Mouse (Mus musculus): ENCODE results near the gene Cacna2d3.

Cacna2d3 gene

GRCm38 (mm10) chr14:29077418-29077817, 644.2 kb downstream of the Cacna2d3 start:
- DNase-seq (ENCODE audit: low read depth, low spot score), result no peak

- no peak for DNase-seq (ENCODE audit: low read depth, low spot score)
Observed at GRCm38 (mm10) chr14:29073747-29074146, 647.9 kb downstream of the Cacna2d3 start.

- no peak for DNase-seq (ENCODE audit: low read depth, low spot score)
Observed at GRCm38 (mm10) chr14:29062676-29063075, 659.0 kb downstream of the Cacna2d3 start.

GRCm38 (mm10) chr14:29061491-29061890, 660.2 kb downstream of the Cacna2d3 start:
- DNase-seq (ENCODE audit: low read depth, low spot score), result no peak

- DNase-seq (ENCODE audit: low read depth, low spot score), result no peak
Observed at GRCm38 (mm10) chr14:29060679-29061078, 661.0 kb downstream of the Cacna2d3 start.

- DNase-seq (ENCODE audit: low read depth, low spot score), result no peak
Observed at GRCm38 (mm10) chr14:29051951-29052835, 669.5 kb downstream of the Cacna2d3 start.

- no peak for DNase-seq (ENCODE audit: low read depth, low spot score)
Observed at GRCm38 (mm10) chr14:29042355-29042754, 679.3 kb downstream of the Cacna2d3 start.

GRCm38 (mm10) chr14:29041498-29041897, 680.2 kb downstream of the Cacna2d3 start:
- no peak for DNase-seq (ENCODE audit: low read depth, low spot score)

- DNase-seq (ENCODE audit: low read depth, low spot score), result no peak
Observed at GRCm38 (mm10) chr14:29040606-29041364, 680.9 kb downstream of the Cacna2d3 start.

- no peak for DNase-seq (ENCODE audit: low read depth, low spot score)
Observed at GRCm38 (mm10) chr14:29038246-29038645, 683.4 kb downstream of the Cacna2d3 start.

GRCm38 (mm10) chr14:29031858-29032395, 689.7 kb downstream of the Cacna2d3 start:
- no peak for DNase-seq (ENCODE audit: low read depth, low spot score)

- no peak for DNase-seq (ENCODE audit: low read depth, low spot score)
Observed at GRCm38 (mm10) chr14:29030519-29030918, 691.1 kb downstream of the Cacna2d3 start.

GRCm38 (mm10) chr14:29029896-29030420, 691.7 kb downstream of the Cacna2d3 start:
- DNase-seq (ENCODE audit: low read depth, low spot score), result no peak

- no peak for DNase-seq (ENCODE audit: low read depth, low spot score)
Observed at GRCm38 (mm10) chr14:29029107-29029469, 692.6 kb downstream of the Cacna2d3 start.

GRCm38 (mm10) chr14:29028391-29029106, 693.1 kb downstream of the Cacna2d3 start:
- no peak for DNase-seq (ENCODE audit: low read depth, low spot score)

GRCm38 (mm10) chr14:29027276-29027675, 694.4 kb downstream of the Cacna2d3 start:
- no peak for DNase-seq (ENCODE audit: low read depth, low spot score)

- DNase-seq (ENCODE audit: low read depth, low spot score), result no peak
Observed at GRCm38 (mm10) chr14:29025335-29025734, 696.3 kb downstream of the Cacna2d3 start.

- no peak for DNase-seq (ENCODE audit: low read depth, low spot score)
Observed at GRCm38 (mm10) chr14:29023246-29023645, 698.4 kb downstream of the Cacna2d3 start.

GRCm38 (mm10) chr14:29021295-29021694, 700.4 kb downstream of the Cacna2d3 start:
- no peak for DNase-seq (ENCODE audit: low read depth, low spot score)

- no peak for DNase-seq (ENCODE audit: low read depth, low spot score)
Observed at GRCm38 (mm10) chr14:29018316-29019000, 703.2 kb downstream of the Cacna2d3 start.

GRCm38 (mm10) chr14:29017883-29018282, 703.8 kb downstream of the Cacna2d3 start, which contains the start of gene Lrtm1:
Gene Lrtm1 (plus strand): TSS chr14:29018208.
- no peak for DNase-seq (ENCODE audit: low read depth, low spot score)
